Mouse (Mus musculus): ENCODE results near the gene Apex2.
"Not testable (repeated sequence)": the region's sequence is repeated elsewhere in the genome, so short reads cannot be mapped to it uniquely, and the experiment has no call there.

Apex2 gene

DNA sequence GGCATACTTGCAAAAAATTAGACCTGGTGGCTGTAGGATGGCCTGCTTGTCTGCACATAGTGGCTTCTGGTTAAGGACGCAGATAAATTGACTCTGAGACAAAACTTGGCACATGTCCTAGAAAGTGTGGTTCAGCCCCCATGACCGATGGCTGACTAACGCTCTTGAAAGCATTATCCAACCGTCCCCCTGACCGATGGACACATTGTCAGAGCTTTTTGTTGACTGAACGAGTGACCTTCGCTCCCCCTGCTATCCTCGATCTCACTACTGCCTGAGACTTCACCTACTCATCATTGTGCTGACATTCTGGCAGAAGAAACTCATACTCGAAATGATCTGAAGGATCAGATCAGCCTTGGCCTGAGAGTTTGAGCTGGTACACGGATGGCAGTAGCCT lies 101.9 kb downstream of the Apex2 start:
- not testable (repeated sequence) for DNase-seq (ENCODE audit: low spot score in 2 of 2)

DNA sequence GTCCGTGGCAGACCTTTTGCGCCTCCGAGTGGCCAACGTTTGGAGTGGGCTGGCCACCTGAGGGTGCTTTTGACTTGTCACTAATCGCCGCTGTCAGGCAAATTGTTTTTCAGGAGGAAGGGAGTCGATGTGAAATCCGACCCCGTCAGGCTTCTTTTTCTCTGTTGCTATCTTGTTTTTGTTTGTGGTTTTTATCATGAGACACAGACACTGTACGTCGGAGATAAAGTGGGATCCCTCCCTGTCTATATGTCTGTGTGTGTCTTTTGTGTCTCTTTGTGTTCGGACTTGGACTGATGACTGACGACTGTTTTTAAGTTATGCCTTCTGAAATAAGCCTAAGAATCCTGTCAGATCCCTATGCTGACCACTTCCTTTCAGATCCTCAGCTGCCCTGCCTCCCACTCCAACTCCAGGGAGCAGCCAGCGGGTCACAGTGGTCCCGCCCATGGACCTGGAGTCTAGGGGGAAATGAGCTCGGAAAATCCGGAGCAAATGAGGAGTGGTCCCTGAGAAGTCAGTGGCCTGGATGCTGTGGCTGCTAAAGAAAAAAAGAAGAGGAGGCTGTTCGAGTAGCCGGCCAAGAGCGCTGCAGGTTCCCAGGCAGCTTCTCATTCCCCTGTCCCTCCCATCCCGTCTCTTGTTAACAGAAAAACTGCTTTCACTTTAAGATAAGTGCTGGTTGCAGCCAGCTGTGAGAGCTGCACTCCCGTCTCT lies 103.2 kb downstream of the Apex2 start:
- peak in 1 of 2 experiments; percentile 24 for DNase-seq (ENCODE audit: low spot score in 2 of 2)

DNA sequence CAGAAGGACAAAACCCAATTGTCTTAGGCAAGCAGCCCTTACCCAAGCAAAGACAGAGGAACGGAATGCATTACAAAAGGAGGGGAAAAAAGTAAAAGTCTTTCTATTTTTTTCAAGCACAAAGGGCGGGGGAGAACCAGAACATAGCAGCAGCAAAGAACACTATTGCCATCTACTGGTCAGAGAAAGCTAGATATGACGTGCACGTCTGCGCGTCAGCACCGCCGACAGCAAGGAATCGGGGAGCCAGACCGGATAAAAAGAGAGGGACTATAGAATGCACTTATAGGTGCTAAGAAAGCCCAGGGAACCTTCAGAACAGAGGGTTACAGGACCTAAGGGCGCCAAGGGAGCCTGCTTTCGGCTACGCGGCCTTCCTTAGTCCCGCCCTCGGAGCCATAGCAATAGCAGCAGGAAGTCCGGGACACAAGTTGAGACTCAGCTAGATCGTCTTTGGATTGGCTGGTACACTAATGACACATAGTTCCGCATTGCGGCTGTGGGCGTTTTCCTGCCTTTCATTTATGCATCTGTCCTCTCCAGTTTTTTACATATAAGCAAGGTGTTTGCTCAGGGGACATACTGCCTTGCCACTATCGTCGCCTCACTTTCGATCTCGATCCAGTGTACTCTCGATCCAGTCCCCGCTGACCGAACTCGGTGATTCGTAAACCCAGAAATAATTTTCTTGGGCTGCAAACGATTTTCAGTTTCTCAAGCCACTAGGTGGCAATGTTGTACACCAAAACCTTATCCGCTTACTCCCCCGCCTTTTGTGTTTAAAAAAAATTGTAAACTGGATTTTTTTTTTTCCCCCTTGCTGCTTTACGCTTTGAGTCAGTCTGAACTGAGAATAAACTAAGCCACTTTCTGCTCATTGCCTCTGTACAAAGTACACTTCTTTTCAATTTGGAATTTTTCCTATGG lies 111.6 kb downstream of the Apex2 start:
- DNase-seq (ENCODE audit: low spot score in 2 of 2) = peak; percentile 91 to 94

GRCm38 (mm10) chrX:150471416-150471815 lies 118.3 kb downstream of the Apex2 start:
- no peak for DNase-seq (ENCODE audit: low spot score in 2 of 2)
